Mouse (Mus musculus) E14TG2a.4 (cell line): ENCODE results near the gene Ngfr.
A peak's percentile ranks its signal among the peaks of the same experiment; 100 is the strongest.

ENCODE experiments used
- CTCF ChIP-seq: conservative IDR thresholded peaks from 2 replicates; pipeline ENCODE4 v1.5.1; 2014; ENCODE audit warnings: low read length
- POU5F1 ChIP-seq: IDR thresholded peaks from 2 replicates; pipeline ENCODE4 v1.6.1; 2014; ENCODE audit warnings: low read length, borderline replicate concordance

DNA sequence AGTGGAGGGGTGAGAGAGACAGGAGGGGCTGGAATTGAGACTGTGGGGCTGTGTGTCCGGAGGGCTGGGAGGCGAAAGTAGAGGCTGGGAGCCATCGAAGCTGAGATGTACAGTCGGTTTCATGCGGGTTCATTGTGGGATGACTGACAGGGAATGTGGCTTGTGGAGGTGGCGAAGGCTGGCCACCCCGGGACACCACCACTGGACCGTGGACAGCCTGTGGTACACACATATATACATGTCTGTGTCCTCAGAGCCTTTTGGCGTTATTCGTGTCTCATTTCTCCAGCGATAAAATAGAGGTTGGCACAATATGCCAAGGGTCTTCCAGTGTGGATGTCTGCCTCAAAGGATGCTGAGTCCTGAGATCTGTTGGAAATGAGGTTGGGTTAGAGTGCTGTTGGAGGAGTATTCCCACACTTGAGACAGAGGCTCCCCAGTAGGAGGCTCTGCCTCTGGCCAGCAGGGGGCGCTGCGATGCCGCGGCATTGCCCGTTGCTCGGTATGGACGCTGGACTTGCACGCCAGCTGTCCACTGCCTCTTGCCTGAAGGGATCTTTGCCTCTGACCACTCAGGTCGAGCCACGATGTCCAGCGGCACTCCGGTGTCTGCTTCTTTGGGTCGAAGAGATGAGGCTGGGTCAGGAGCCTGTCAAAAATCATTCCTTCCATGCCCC lies 53.9 kb downstream of the Ngfr start:
- TF ChIP-seq CTCF = peak; percentile 94
- no peak for TF ChIP-seq POU5F1
